In genomic region chr8:123113908-123114469, GRCm38 (mm10) we compare ENCODE assay signal across 11 mouse cellular contexts. TPM values are rescaled to one million over a fixed set of nuclear protein-coding genes. Genes with fewer than 3 reads are reported as not detected.
A peak's percentile ranks its signal among the peaks of the same experiment; 100 is the strongest.
DNase-seq lines count a peak whose midpoint lies in the region; ATAC-seq lines count a peak whose summit lies in the region.
"Had no signal": no experiment of that assay in that cellular context is flagged by ENCODE, and none has a peak within 500 bp of the region (broad histone marks: within the 10 kb centered on the region; RNA-seq: fewer than 3 reads in every experiment).

No protein-coding gene starts in this region.

- DNase-seq in kidney, adult 9 months: peak; percentile 28
- DNase-seq in kidney, adult 18-20 months: no peak
- peak; percentile 55 for DNase-seq in 3T3-L1 (ENCODE audit: low read depth, low spot score)
- peak; percentile 51 for DNase-seq in CD4-positive helper T cell, adult 2 months (ENCODE audit: low read depth, low spot score)
- no peak for DNase-seq in cerebellum, adult 11-12 months
- no peak for DNase-seq in frontal cortex, postnatal 25 days (ENCODE audit: low spot score in 2 of 2)
- DNase-seq: lung, postnatal 36 days; spleen, adult 18-20 months had no signal

- ATAC-seq in inflammation-experienced regulatory T-cells, adult 6 months: peak; percentile 60
- no peak for ATAC-seq in granulocyte monocyte progenitor cell, adult 5-6 weeks (replicated peaks; ENCODE audit: poor library complexity, severe bottlenecking)

RNA-seq across cellular contexts. Expression of gene Cpne7, which starts 3.2 kb away (rescaled TPM):
- 10 to 100 TPM in 1 of 3 experiments, 1 to 10 TPM in 2; 1.2 to 13.6 (median 6.6) TPM for polyA plus RNA-seq in inflammation-experienced regulatory T-cells, adult 6 months (2017; shearing (Covaris generic))
- total RNA-seq in granulocyte monocyte progenitor cell, adult 5-6 weeks (2014; fragmentation: Nextera tagmentation): not detected in 2 replicates
- not detected in 2 replicates for total RNA-seq in granulocyte monocyte progenitor cell, adult 5-6 weeks (2017)

RNA-seq across cellular contexts. Expression of gene Rpl13, which starts 11.8 kb away (rescaled TPM):
- 1,000 to 10,000 TPM; 1,514 to 2,679 (median 2,672) TPM for polyA plus RNA-seq in inflammation-experienced regulatory T-cells, adult 6 months (2017; shearing (Covaris generic))
- total RNA-seq in granulocyte monocyte progenitor cell, adult 5-6 weeks (2014; fragmentation: Nextera tagmentation): 1,716 and 2,163 TPM in 2 replicates
- total RNA-seq in granulocyte monocyte progenitor cell, adult 5-6 weeks (2017): 2,167 and 2,701 TPM in 2 replicates

RNA-seq across cellular contexts. Expression of gene Sult5a1, which starts 44.1 kb away (rescaled TPM):
- under 1 TPM in 1 of 3 experiments, not detected in 2; 0.20 TPM for polyA plus RNA-seq in inflammation-experienced regulatory T-cells, adult 6 months (2017; shearing (Covaris generic))
- total RNA-seq in granulocyte monocyte progenitor cell, adult 5-6 weeks (2014; fragmentation: Nextera tagmentation): not detected in 2 replicates
- not detected in 2 replicates for total RNA-seq in granulocyte monocyte progenitor cell, adult 5-6 weeks (2017)
- total RNA-seq: left cerebral cortex, postnatal 25 days had no signal

RNA-seq across cellular contexts. Expression of gene Spg7, which starts 51.2 kb away (rescaled TPM):
- 10 to 100 TPM; 16.5 to 35.2 (median 19.0) TPM for polyA plus RNA-seq in inflammation-experienced regulatory T-cells, adult 6 months (2017; shearing (Covaris generic))
- total RNA-seq in granulocyte monocyte progenitor cell, adult 5-6 weeks (2014; fragmentation: Nextera tagmentation): 29.5 and 40.3 TPM in 2 replicates
- total RNA-seq in granulocyte monocyte progenitor cell, adult 5-6 weeks (2017): 47.3 and 65.5 TPM in 2 replicates

Comparison
In these comparisons a context has a peak if more than half of its experiments do, and no peak if none do; other contexts are left out.
1. DNase-seq: peak in kidney, adult 9 months (single experiment), 3T3-L1 (single experiment) and CD4-positive helper T cell, adult 2 months (single experiment); none in kidney, adult 18-20 months (single experiment), cerebellum, adult 11-12 months (single experiment) and frontal cortex, postnatal 25 days (0 of 2).